Mouse (Mus musculus): ENCODE measurements around the gene D430042O09Rik.

GRCm38 (mm10) chr7:125733791-125734190, 26.1 kb downstream of the D430042O09Rik start:
- TF ChIP-seq CTCF (IDR thresholded peaks at IDR 0.05; ENCODE audit: low read depth, low read length), result no peak
- TF ChIP-seq POLR2A (IDR thresholded peaks at IDR 0.05; ENCODE audit: extremely low read depth, insufficient read depth, low read length), result no peak

All from liver, adult 2 months (tissue).